Mouse (Mus musculus) liver, postnatal 0 days (tissue): ENCODE data around the gene Asah2.

ENCODE experiments used
- CTCF ChIP-seq: sonication (generic); IDR thresholded peaks from 2 replicates; pipeline ENCODE4 v1.5.1; 2016; ENCODE audit warnings: antibody characterized with exemption, low read depth
- EP300 ChIP-seq: IDR thresholded peaks from 2 replicates; pipeline ENCODE4 v1.6.1; 2016; ENCODE audit warnings: antibody characterized with exemption, low read depth, mild to moderate bottlenecking

DNA sequence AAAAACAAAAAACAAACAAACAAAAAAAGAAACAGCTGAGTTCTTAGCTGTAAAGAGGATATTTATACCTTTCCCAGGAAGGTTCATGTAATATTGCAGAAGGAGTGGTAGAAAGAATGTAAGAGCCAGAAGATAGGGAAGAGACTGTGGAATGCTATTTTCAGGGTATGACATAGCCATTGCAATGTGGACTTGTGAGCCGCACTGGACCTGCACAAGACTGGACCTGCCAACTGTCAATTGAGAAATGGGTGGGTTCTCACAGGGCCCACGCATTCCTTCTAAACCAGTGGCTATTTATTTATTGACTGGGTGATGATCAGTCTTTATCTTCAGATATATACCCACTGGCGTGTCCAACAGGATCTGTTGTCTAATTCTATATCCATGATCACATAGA, 111.1 kb downstream of the Asah2 start:
- TF ChIP-seq CTCF (no peak), EP300 (no peak)
